Mouse (Mus musculus) layer of hippocampus, postnatal 14 days (tissue): ENCODE measurements around the gene Rps27l. TPM values are rescaled to one million over a fixed set of nuclear protein-coding genes. Genes with fewer than 3 reads are reported as not detected.
"Not testable (repeated sequence)": the region's sequence is repeated elsewhere in the genome, so short reads cannot be mapped to it uniquely, and the experiment has no call there.

Experiments used
- DNase-seq, 2 experiments: peaks; one replicate each; pipeline ENCODE4 v3.0.0; 2021 to 2022; ENCODE audit warnings: low spot score in 2 of 2, mixed read lengths in 1 of 2
- long read RNA-seq, 2 experiments: library from polyadenylated mRNA; stranded (forward); transcript quantifications; one replicate each; pipeline ENCODE4 v2.0.0; 2021
- total RNA-seq, 2 experiments: library from RNA; stranded (reverse); gene quantifications; 2 replicates each; pipeline ENCODE4 v1.2.3; 2021

Rps27l gene
- total RNA-seq = 10 to 100 TPM; 49.5 to 53.1 TPM
- long read RNA-seq, experiment 1, transcript Rps27l-201 (4 exons, 499 nt) = major isoform, 11 of 11 reads
- long read RNA-seq, experiment 1, partial matches to known transcripts = 0 of 11 reads
- long read RNA-seq, experiment 1, other reads (novel, unspliced or antisense) = 0 of 11 reads
- long read RNA-seq, experiment 2, transcript Rps27l-201 (4 exons, 499 nt) = major isoform, 46 of 48 reads
- long read RNA-seq, experiment 2, partial matches to known transcripts = 1 of 48 reads
- long read RNA-seq, experiment 2, other reads (novel, unspliced or antisense) = 1 of 48 reads

DNA sequence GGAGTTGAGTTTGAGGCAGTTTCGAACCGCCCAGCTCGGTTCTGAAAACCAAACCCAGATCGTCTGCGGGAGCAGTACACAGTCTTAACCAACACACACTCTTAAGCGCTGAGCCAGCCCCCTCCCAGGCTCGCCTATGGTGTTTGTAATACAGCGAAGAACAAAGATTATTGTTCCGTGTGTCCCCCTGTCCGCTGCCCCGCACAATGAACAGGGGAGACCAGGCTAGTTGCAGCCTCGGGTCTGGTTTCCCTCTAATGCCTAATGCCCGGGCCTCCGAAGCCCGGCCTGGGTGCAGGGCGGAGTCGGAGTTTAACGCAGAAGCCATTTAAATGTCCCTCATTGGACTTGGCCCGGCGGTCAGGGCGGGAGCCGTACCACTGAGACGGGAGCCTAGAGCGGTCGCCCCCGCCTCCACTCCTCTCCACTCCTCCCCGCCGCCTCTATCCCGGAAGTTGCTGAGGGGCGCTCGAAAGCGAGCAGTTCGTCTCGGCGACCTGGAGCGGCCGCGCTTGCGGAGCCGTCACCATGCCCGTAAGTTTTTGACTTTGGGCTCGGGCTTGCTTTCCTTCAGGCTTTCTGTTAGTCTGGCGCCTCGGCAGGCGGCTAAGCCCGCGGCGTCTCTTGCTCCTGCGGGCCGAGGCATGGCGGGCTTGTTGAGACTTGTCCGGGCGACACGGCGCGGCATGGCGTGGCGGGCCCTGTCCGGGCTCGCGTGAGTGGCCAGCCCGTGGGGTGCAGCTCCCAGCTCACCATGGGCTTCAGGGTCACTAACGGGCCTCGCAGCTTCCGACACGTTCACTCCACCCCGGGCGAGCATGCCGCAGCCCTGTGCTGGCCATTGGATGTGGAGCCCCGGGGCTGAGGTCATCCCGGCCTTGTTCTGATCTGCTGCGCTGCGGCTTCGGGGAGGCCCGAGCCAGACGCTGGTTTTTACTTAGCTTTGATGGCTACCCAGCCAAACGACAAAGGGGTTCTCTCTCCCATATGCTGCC, at the start of gene Rps27l:
TSS of gene Rps27l (plus strand) at position 440 of the 995 bp plus-strand sequence.
- peak; percentile 86 to 92 for DNase-seq

DNA sequence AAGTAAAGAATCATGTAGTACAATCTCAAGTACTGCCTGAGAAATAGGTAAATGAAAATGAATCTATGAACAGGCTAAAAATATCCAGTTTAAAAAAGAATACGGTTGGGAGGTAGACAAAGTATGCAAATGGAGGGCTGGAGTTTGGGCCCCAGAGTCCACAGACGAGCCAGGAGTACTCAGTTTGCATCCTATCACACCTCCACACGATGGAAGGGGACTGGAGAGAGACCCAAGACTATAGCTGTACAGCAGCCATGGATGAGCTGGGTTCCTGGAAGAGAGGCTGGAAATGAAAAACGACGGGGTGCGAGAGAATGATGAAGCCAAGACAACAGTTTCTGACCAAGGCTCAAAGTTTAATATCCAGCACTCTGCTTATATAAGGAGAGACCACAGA, 48.9 kb upstream of the Rps27l start:
- no peak for DNase-seq

DNA sequence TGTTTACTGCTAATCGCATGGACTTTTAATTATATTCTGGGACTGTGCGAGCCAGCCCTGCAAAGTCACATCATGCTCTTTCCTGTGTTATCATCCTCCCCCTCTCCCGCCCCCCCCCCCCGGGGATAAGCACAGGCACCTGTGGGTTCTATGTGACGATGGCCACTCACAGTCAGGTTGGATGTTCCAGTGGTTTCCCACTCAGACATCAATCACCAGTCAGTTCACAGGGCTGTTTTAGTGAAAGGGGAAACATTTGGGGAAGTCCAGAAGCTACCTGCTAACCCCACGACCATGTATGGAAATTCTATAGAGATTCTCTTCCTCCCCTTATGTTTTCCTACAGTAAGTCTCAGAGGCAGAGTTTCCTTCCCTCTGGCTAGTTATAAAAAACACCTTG, 48.0 kb upstream of the Rps27l start:
- no peak for DNase-seq

DNA sequence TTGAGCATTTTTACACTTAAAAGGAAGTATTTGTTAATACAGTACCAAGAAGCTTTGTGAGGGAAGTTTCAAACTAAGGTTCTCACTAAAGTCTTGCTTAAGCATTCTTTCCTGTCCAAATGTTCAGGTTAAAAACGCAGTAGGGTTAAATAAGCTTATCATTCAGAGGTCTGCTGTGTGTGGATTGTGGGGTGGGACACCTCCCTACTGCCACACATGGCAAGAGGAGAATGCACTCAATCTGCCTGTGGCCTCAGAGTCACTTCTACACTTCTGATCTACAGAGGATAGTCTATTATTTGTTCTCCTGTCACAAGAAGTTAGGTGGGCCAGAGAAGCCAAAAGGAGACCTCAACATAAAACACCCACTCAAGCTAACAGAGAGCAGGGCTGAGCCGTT, 46.8 kb upstream of the Rps27l start:
- no peak for DNase-seq

DNA sequence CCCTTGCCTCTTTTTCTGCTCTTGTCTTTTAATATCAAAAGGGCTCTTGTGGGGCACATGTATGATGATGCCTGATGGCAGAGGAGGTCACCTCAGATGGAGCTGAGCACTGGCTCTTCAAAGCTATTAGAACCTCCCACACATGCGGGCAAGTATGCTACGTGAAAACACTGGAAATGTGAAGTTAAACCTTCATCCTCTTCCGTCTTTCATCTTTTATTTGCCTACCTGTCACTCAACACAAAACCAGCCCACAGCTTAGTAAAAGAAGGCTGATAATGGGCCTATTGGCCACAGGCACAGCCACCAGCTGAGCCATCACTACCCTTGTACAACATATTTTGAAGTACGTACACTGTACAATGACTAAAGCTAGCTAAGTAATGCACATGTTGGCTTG, 46.4 kb upstream of the Rps27l start:
- no peak for DNase-seq

DNA sequence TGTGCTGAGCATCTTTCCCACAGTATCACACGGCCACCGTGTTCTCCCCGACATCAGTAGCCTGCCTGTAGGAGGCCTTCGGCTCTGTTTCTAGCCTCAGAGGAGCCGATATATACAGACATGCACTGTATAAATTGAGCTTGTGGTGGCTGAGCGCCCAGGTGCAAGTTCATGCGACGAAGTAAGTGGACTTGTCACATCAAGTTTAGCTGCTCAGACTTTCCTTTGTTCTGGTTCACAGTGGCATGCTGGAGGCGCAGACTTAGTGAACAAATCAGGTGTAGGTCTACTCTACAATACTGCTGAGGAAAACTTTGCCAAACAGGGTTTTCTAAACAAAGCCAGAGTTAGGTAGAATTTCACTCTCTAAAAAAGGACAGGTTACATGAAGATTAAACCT, 39.9 kb upstream of the Rps27l start:
- DNase-seq = no peak

DNA sequence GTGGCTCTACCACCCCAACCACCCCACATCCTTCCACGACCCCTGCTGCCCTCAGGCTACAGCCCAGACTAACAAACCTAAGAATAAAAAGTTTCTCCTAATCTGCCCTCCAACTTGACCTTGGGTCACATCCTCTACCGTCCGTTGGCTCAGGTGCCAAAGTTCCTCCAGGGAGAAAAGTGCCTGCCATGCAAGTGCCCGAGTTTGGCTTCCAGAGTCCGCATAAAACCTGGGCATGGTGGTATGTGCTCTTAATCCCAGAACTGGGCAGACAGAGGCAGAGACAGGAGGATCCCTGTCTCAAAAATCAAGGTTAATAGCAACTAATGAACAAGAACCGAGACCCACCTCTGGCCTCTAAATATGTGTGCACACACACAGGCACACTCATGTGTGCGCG, 38.8 kb upstream of the Rps27l start:
- DNase-seq = no peak

DNA sequence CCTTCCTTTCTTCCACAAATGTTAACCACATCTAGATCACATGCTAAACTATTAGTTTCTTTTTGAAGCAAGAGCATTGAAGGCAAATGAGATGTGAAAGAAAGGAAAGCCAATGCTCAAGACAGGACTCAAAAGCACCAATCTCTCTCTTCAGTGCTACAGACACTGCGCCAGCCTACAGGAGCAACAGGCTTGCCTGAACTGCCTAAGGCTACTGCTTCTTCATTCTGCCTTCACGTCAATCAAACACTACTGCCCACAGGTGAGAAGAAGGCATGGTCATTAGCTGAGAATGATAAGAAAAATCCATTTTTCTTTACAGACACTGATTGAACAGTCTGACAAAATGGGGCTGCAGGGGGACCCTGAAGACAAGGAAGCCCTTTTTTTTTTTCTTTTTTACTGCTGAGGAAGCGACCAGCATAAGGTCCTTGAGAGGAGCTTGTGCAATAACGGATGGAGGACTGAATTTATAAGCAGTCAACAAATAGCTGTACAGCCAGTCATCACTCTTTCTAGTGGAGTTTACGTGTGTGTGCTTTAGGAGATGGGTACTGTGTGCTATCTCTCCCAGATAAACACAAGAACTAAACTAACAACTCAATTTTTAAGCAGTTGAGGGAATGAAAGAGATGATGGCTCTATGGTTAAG, 38.0 kb upstream of the Rps27l start:
- DNase-seq = no peak

DNA sequence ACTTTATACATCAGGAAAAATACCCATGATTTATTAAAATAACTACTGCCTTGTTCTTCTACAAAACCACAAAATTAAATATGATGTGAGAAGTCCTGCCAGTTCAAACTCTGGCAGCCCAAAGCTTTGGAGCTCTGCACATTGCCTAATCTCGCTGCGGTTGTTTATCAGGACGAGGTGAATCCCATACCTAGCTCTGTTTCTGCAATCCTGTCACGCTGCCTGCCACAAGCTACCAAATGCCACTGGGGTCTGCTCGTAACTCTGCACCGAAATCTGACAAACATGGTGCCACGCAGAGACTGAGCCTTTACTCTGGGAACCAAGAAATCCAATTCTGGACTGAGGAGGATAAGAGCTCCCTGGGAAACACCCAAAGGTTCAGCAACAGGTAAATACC, 36.0 kb upstream of the Rps27l start:
- no peak for DNase-seq

DNA sequence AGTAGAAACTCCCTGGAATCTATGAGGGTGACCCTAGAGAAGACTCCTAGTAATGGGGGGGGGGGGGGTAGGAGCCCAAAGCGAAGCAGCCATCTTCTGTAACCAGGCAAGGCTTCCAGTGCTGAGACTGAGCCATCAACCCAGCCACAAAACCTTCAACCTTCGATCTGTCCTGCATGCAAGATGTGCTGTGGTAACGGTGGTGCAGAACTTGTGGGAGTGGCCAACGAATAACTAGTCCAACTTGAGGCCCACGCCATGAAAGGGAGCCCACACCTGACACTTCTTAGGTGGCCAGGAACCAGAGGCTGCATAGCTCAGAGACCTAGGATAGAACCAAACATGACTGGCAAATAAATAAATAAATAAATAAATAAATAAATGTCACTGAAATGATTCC, 35.2 kb upstream of the Rps27l start:
- DNase-seq = no peak

DNA sequence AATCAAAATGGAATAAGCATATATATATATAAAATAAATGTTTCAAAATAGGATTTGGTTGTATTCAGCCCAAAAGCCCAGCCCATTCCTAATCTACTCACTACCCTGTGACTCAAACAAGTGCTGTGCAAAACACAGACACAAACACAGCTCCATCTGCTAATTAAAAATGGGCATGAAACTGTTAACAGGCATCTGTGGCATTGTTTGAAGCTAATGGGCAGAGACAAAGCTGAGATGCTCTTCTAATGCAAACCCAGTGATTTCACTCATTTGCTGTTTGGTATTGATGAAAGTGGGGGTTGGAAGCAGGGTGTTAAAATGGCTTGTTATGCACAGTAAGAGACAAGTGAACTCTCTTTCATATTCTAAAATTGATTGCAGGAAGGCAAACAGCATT, 33.6 kb upstream of the Rps27l start:
- DNase-seq = peak in 1 of 2 experiments; percentile 60

DNA sequence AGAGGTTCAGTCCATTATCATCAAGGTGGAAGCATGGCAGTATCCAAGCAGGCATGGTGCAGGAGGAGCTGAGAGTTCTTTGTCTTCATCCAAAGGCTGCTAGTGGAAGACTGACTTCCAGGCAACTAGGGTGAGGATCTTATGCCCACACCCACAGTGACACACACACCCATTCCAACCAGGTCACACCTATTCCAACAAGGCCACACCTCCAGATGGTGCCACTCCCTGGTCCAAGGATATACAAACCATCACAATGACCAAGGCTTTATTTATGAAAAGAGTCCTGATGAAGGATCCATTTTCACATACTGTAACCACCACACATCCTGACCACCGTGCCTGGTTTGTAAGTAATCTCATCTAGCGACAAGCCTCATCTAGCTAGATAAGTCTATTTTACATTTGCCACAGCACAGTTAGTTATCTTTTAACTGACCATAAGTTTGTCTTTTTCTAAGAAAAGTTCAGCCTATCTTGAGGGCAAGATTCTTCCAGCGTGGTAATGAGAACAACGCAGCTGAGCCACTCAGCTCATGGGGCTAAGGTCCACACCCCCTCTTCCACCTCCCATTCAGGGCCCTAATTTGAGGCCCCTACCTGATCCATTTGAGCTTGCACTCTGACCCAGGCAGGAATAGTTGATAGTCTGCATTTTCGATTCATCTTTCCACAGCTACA, 32.5 kb upstream of the Rps27l start:
- not testable (repeated sequence) for DNase-seq

DNA sequence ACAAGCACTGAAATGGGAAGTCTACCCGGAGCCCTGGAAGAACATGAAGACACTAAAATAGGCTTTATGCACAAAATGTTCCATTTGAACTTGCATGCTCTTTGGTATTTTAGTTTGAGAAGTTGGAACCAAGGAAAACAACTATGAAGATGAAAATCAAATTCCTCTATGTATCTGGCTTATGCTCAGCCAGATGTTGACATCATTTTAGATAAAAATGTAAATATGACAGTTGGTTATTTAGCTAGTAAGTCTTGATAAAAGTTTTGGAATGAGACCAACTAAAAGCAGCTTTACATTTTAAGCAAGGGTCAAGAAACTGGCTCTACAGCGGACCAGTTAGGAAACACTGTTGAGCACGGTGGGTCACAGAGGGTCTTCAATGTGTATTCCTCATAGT, 31.3 kb upstream of the Rps27l start:
- DNase-seq = no peak

DNA sequence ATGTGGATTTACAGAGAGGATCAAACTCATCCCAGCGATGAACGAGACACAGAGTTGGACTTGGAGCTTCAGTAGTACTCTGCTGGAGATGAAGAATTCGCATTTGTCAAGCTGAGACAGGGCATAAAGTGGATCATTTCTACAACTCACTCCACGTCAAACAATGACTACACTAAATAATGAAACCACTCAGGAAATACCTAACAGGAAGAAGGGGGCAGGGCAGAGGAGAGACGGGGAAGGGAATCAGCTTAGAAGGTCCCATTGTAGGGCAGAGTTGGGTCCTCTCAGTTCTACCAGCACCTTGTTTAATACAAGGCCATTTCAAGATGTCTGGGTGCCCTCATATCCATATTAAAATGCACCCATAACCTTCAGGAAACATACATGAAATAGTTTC, 30.5 kb upstream of the Rps27l start:
- DNase-seq = no peak

DNA sequence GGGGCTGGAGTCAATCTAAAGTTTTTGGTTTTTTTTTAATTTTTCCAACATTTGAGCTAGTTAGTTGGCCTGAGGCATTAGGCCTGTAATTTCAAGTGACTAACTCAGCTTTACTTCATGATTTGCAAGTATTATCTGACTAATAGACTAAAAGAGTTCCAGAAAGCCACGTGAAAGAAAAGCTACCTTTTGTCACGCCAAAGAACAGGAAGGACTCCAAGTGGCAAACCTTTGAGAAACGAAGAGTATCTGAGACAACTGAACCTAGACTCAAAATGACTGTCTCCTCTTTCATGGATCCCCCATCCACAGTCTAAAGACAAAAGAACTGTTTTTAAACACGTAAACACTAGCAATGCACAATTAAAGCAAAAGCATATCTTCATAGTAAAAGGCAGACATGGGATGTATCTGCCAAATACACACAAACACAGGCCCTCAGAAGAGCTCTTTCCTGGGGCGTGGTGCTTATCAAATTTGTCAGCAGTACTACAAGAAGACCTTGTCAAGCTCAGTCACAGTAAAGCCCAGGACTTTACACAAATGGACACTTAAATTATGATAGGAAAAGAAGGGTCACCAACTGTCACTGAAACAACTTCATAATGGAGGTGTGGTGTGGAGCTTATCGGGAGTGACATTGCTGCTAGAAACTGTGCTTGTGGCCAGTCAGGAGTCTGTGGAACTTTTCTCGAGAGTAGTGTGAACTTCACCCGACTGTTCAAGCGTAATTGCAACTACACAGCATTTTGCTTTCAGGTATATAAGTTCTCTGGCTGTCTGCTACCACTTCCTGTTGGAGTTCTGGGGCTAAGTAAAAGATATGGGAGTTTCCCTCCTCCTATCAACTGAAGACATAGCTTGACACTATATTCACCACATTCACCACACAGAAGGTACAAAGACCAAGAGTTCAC, 29.8 kb upstream of the Rps27l start:
- DNase-seq = no peak

DNA sequence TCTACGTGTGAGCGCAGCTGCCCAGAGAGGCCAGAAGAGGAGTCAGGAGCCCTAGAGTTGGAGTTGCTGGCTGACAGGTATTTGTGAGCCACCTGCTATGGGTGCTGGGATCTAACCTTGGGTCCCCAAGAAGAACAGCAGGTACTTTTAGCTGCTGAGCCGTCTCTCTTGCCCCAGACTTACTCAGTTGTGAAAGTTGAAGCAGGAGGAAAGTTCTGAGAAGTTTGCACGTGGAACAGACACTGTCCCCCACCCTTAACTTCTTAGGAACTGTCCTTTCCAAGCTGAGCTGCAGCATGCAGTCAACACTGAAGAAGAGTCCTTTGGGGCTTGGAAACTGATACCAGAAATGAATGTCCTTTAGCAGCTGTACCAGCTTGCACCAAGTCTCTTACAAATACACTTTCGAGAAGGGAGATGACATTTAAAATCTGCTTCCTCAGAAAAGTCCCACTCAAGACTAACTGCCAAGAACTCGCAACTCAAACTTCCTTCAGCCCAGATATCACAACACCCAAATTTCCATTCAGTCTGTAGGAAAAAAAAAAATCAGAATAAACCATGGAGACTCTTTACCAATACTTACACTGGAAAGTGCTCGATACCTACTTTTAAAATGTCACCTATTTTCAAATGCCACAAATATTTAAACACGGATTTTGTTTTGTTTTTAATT, 28.5 kb upstream of the Rps27l start:
- DNase-seq = no peak

DNA sequence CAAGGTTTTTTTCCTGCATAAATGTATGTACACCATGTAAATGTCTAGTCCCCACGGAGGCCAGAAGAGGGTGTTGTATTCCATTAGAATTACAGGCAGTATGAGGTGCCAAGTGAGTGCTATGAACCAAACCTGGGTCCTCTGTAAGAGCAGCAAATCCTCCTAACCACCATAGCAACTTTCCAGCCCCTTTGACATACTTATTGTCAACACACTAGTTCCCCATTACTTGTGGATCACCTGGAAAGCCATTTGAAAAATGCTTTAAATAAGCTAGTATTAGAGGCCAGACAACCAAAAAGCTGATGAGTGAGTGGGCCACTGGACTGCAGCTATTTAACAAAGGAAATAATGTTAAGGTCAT, 28.0 kb upstream of the Rps27l start:
- no peak for DNase-seq

DNA sequence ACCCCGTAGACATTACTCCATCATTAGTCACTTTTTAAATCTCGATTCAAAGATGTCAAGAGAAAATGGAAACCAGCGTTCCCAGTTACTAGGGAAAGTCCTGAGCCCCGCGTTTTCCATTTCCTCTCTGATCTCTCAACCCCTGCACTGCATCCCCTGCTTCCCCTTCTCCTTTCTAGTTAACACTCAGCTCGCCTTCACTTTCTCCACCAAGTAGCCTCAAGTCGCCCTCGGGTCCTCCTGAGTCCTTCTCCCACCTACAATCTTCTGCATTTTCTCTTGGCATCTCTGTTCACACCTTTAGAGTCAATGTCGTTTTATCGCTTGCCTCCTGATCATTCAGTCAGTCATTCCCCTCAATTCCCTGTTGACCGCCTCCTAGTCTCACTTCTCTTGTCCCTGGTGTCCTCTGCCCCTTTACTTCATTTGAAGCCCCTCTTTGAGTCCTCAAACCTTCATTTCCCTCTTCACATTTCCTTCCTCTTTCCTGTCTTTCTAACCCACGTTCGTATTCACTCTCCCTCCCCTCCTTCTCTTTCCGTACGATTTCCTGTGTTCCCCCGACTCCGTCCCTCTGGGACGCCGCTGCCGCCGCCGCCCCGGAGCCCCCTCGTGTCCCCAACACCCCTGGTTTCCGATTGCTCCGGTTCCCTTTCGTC, 27.1 kb upstream of the Rps27l start:
- DNase-seq = no peak

DNA sequence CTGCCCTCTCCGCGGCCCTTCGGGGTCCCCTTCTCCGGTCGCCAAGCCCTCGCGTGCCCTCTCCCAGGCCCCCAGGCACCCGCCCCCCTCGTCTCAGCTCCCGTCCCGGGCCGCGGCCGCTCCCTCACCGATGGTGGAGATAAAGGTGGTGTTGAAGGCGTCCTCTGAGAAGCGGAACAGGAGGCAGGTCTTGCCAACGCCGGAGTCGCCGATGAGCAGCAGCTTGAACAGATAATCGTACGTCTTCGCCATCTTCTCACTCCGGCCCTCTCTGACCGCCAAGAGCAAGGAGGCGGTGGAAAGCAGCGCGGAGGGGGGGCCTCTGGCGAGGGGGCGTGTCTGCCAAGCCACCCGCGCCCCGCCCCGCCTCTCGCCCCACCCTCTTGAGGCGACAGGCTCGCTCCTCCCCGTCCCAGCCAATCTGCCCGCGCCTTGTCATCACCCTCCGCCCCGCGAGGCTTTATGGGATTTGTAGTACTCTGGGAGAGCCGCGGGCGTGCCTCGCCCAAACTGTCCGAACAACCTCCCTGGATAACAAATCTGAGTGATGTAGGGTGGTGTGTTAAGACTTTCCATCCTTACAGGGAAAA, 26.4 kb upstream of the Rps27l start, which contains the start of gene Rab8b:
TSS of gene Rab8b (minus strand) at position 306 of the 590 bp plus-strand sequence.
- DNase-seq = peak; percentile 89 to 96
